Mouse (Mus musculus) G1E (cell line): ENCODE measurements around the gene Sv2c. TPM values are rescaled to one million over a fixed set of nuclear protein-coding genes. Genes with fewer than 3 reads are reported as not detected.

ENCODE experiments used
- ATAC-seq: 2 replicates; pipeline ENCODE4 v1.8.0; 2016; ENCODE audit warnings: mild to moderate bottlenecking; ENCODE audit not compliant: insufficient number of reproducible peaks, poor library complexity, low FRiP score, severe bottlenecking; ENCODE audit errors: extremely low read depth
- DNase-seq: peaks from one replicate; pipeline ENCODE4 v3.0.0; 2012; ENCODE audit warnings: low spot score
- H3K27me3 ChIP-seq: 2 replicates; pipeline ENCODE4 v1.6.1; 2012; ENCODE audit warnings: mild to moderate bottlenecking, low read length, inconsistent platforms; ENCODE audit not compliant: insufficient read depth
- H3K36me3 ChIP-seq: replicated peaks from 2 replicates; pipeline ENCODE3; 2012; ENCODE audit warnings: mild to moderate bottlenecking, inconsistent platforms
- H3K4me1 ChIP-seq: 2 replicates; pipeline ENCODE4 v1.6.1; 2012; ENCODE audit warnings: low read depth, low read length, inconsistent platforms, mixed read lengths; ENCODE audit not compliant: insufficient read depth
- H3K4me3 ChIP-seq: 2 replicates; pipeline ENCODE4 v1.5.1; 2012; ENCODE audit warnings: low read depth, mild to moderate bottlenecking, inconsistent platforms, low read length, moderate library complexity, mixed read lengths
- H3K9me3 ChIP-seq: replicated peaks from 2 replicates; pipeline ENCODE4 v1.6.1; 2012; ENCODE audit warnings: inconsistent platforms
- CTCF ChIP-seq: IDR thresholded peaks from 2 replicates; pipeline ENCODE4 v1.5.1; 2012; ENCODE audit warnings: low read depth, low read length, inconsistent platforms, mixed read lengths
- GATA1 ChIP-seq: IDR thresholded peaks from 2 replicates; pipeline ENCODE4 v1.6.1; 2012; ENCODE audit warnings: borderline replicate concordance, low read length, inconsistent platforms, mixed read lengths
- GATA2 ChIP-seq: IDR thresholded peaks from 2 replicates; pipeline ENCODE4 v1.6.1; 2012; ENCODE audit warnings: low read depth, low read length, inconsistent platforms, borderline replicate concordance
- POLR2AphosphoS5 ChIP-seq: IDR thresholded peaks from 2 replicates; pipeline ENCODE4 v1.6.1; 2012; ENCODE audit warnings: low read depth, low read length, inconsistent platforms; ENCODE audit not compliant: insufficient replicate concordance
- TAL1 ChIP-seq: conservative IDR thresholded peaks from 2 replicates; pipeline ENCODE4 v1.6.1; 2012; ENCODE audit warnings: low read depth, low read length, inconsistent platforms, mixed read lengths
- polyA plus RNA-seq: library from polyadenylated mRNA; stranded (reverse); fragments of >175 nt; gene quantifications from 2 replicates; pipeline ENCODE4 v1.2.3, GENCODE M21; 2012
- total RNA-seq, 2 experiments: library from RNA; stranded (forward) in 1 of 2; stranded (reverse) in 1 of 2; fragments of 200-1000 nt in 1 of 2; fragments of >200 nt in 1 of 2; fragmentation: Nextera tagmentation in 1 of 2; gene quantifications; 2 replicates each; pipeline ENCODE4 v1.2.3; 2014 to 2017

The Sv2c gene
- total and polyA plus RNA-seq, 3 experiments, result 0.02 to 0.49 (median 0.45) TPM

GRCm38 (mm10) chr13:95965162-95965561 lies 167.2 kb downstream of the Sv2c start:
- no peaks in the 10 kb centered on the region for H3K27me3 ChIP-seq
- H3K4me1 ChIP-seq, result peaks cover 75% of the 10 kb centered on the region
- peak; percentile 26 for DNase-seq
- no peak overlapping the region; the same call in 1 of the 2 replicates for H3K4me3 ChIP-seq
- TF ChIP-seq TAL1, result peak; percentile 73
- no peak for TF ChIP-seq POLR2AphosphoS5
- no peak for TF ChIP-seq GATA1
- no peaks in the 10 kb centered on the region for H3K9me3 ChIP-seq
- no peaks in the 10 kb centered on the region for H3K36me3 ChIP-seq
- peak; percentile 89 for ATAC-seq

GRCm38 (mm10) chr13:95964226-95964625 lies 168.2 kb downstream of the Sv2c start:
- no peak for TF ChIP-seq GATA1
- TF ChIP-seq GATA2, result no peak
- no peak for TF ChIP-seq TAL1
- no peak for TF ChIP-seq CTCF
- TF ChIP-seq POLR2AphosphoS5, result no peak
- peaks cover 71% of the 10 kb centered on the region for H3K4me1 ChIP-seq
- no peaks in the 10 kb centered on the region for H3K9me3 ChIP-seq
- ATAC-seq (no peak), DNase-seq (no peak)
- no peak overlapping the region for H3K4me3 ChIP-seq
- no peaks in the 10 kb centered on the region for H3K36me3 ChIP-seq
- H3K27me3 ChIP-seq, result no peaks in the 10 kb centered on the region

GRCm38 (mm10) chr13:95963671-95964070 lies 168.7 kb downstream of the Sv2c start:
- peaks cover 72% of the 10 kb centered on the region for H3K4me1 ChIP-seq

GRCm38 (mm10) chr13:95961905-95962304 lies 170.5 kb downstream of the Sv2c start:
- no peaks in the 10 kb centered on the region for H3K36me3 ChIP-seq
- no peaks in the 10 kb centered on the region for H3K9me3 ChIP-seq
- no peak overlapping the region for H3K4me3 ChIP-seq
- H3K4me1 ChIP-seq, result peaks cover 71% of the 10 kb centered on the region
- TF ChIP-seq GATA2 (no peak), GATA1 (no peak), POLR2AphosphoS5 (no peak), TAL1 (no peak), CTCF (no peak)
- no peaks in the 10 kb centered on the region for H3K27me3 ChIP-seq
- ATAC-seq (no peak), DNase-seq (no peak)

More at GRCm38 (mm10) chr13:95963671-95964070, 168.7 kb downstream of the Sv2c start:
- no peaks in the 10 kb centered on the region for H3K27me3 ChIP-seq
- no peaks in the 10 kb centered on the region for H3K9me3 ChIP-seq
- DNase-seq (no peak), ATAC-seq (no peak)
- no peaks in the 10 kb centered on the region for H3K36me3 ChIP-seq
- TF ChIP-seq POLR2AphosphoS5 (no peak), TAL1 (no peak), GATA1 (no peak), CTCF (no peak), GATA2 (no peak)
- no peak overlapping the region for H3K4me3 ChIP-seq

- TF ChIP-seq TAL1 (no peak), GATA1 (no peak), POLR2AphosphoS5 (no peak), CTCF (no peak)
- H3K4me1 ChIP-seq, result peaks cover 74% of the 10 kb centered on the region
- no peaks in the 10 kb centered on the region for H3K36me3 ChIP-seq
- peak overlapping the region; percentile 52; the same call in 1 of the 2 replicates for H3K4me3 ChIP-seq
- no peaks in the 10 kb centered on the region for H3K27me3 ChIP-seq
- DNase-seq (no peak), ATAC-seq (no peak)
- H3K9me3 ChIP-seq, result no peaks in the 10 kb centered on the region
These were observed 171.1 kb downstream of the Sv2c start for GRCm38 (mm10) chr13:95961191-95961791.

GRCm38 (mm10) chr13:95960477-95961185 lies 171.7 kb downstream of the Sv2c start:
- no peaks in the 10 kb centered on the region for H3K36me3 ChIP-seq
- H3K4me3 ChIP-seq, result peak overlapping the region; percentile 52; the same call in 1 of the 2 replicates
- H3K9me3 ChIP-seq, result no peaks in the 10 kb centered on the region
- DNase-seq, result peak; percentile 33
- no peaks in the 10 kb centered on the region for H3K27me3 ChIP-seq
- no peak for ATAC-seq
- peaks cover 77% of the 10 kb centered on the region for H3K4me1 ChIP-seq
- TF ChIP-seq POLR2AphosphoS5 (no peak), CTCF (no peak), GATA1 (no peak), GATA2 (no peak), TAL1 (no peak)
